Mouse (Mus musculus) MEL (cell line): ENCODE results near the gene Tet3. TPM values are rescaled to one million over a fixed set of nuclear protein-coding genes. Genes with fewer than 3 reads are reported as not detected.

ENCODE experiments used
- DNase-seq: peaks from one replicate; pipeline ENCODE4 v3.0.0; 2011; ENCODE audit warnings: low read depth, low spot score
- H3K27ac ChIP-seq: 2 replicates; pipeline ENCODE4 v1.5.1; 2012; ENCODE audit warnings: low read depth, mild to moderate bottlenecking, control low read depth, low read length, moderate library complexity; ENCODE audit not compliant: control insufficient read depth
- H3K27me3 ChIP-seq, 2 experiments: fragments of 150-350 bp in 1 of 2; sonication (generic) in 1 of 2; 2 replicates each; pipeline ENCODE4 v1.6.1; 2012; ENCODE audit warnings: low read length in 2 of 2, mild to moderate bottlenecking in 2 of 2, improper control_type of control experiment in 1 of 2, moderate library complexity in 1 of 2; ENCODE audit not compliant: insufficient read depth in 2 of 2, control insufficient read depth in 1 of 2
- H3K36me3 ChIP-seq, 2 experiments: 2 replicates each; pipeline ENCODE4 v1.6.1; 2012 to 2014; ENCODE audit warnings: low read length in 2 of 2, improper control_type of control experiment in 1 of 2, inconsistent platforms in 1 of 2, mild to moderate bottlenecking in 1 of 2; ENCODE audit not compliant: insufficient read depth in 2 of 2, control insufficient read depth in 1 of 2
- H3K4me1 ChIP-seq, 2 experiments: fragments of 150-350 bp in 1 of 2; sonication (generic) in 1 of 2; 2 replicates each; pipeline ENCODE4 v1.6.1; 2012; ENCODE audit warnings: low read length in 2 of 2, improper control_type of control experiment in 1 of 2, mild to moderate bottlenecking in 1 of 2; ENCODE audit not compliant: insufficient read depth in 2 of 2, control insufficient read depth in 1 of 2
- H3K4me3 ChIP-seq, 2 experiments: fragments of 150-350 bp in 1 of 2; sonication (generic) in 1 of 2; 2 replicates each; pipeline ENCODE4 v1.5.1; 2012; ENCODE audit warnings: low read depth in 2 of 2, low read length in 2 of 2, mild to moderate bottlenecking in 2 of 2, moderate library complexity in 2 of 2, control low read depth in 1 of 2, improper control_type of control experiment in 1 of 2; ENCODE audit not compliant: control insufficient read depth in 1 of 2, insufficient read depth in 1 of 2
- H3K79me2 ChIP-seq: 2 replicates; pipeline ENCODE4 v1.6.1; 2012; ENCODE audit warnings: mild to moderate bottlenecking, low read length, moderate library complexity; ENCODE audit not compliant: control insufficient read depth, poor library complexity, insufficient read depth
- H3K9ac ChIP-seq: 2 replicates; pipeline ENCODE4 v1.6.1; 2012; ENCODE audit warnings: low read depth, mild to moderate bottlenecking, control low read depth, low read length, moderate library complexity; ENCODE audit not compliant: control insufficient read depth, poor library complexity, severe bottlenecking
- H3K9me3 ChIP-seq: fragments of 150-350 bp; sonication (generic); replicated peaks from 2 replicates; pipeline ENCODE4 v1.6.1; 2012; ENCODE audit warnings: mild to moderate bottlenecking, low read length, improper control_type of control experiment, moderate library complexity; ENCODE audit not compliant: insufficient read depth
- BHLHE40 ChIP-seq: IDR thresholded peaks from 2 replicates; pipeline ENCODE4 v1.6.1; 2012; ENCODE audit warnings: low read depth, mild to moderate bottlenecking, inconsistent platforms, low read length, improper control_type of control experiment, borderline replicate concordance
- CHD1 ChIP-seq: IDR thresholded peaks from 2 replicates; pipeline ENCODE4 v1.6.1; 2012; ENCODE audit warnings: low read depth, mild to moderate bottlenecking, inconsistent platforms, low read length, improper control_type of control experiment
- CHD2 ChIP-seq: IDR thresholded peaks from 2 replicates; pipeline ENCODE4 v1.6.1; 2011; ENCODE audit warnings: low read length, improper control_type of control experiment
- CTCF ChIP-seq, 3 experiments: IDR thresholded peaks in 2 of 3; conservative IDR thresholded peaks in 1 of 3; 2 replicates each; pipeline ENCODE4 v1.5.1; 2011 to 2012; ENCODE audit warnings: low read length in 3 of 3, low read depth in 2 of 3, mild to moderate bottlenecking in 2 of 3, improper control_type of control experiment in 1 of 3, inconsistent platforms in 1 of 3, mixed read lengths in 1 of 3, moderate library complexity in 1 of 3; ENCODE audit not compliant: control insufficient read depth in 1 of 3, insufficient read depth in 1 of 3, poor library complexity in 1 of 3, severe bottlenecking in 1 of 3
- E2F4 ChIP-seq: IDR thresholded peaks from 2 replicates; pipeline ENCODE4 v1.6.1; 2011; ENCODE audit warnings: low read depth, low read length, improper control_type of control experiment, borderline replicate concordance
- ELF1 ChIP-seq: IDR thresholded peaks from 2 replicates; pipeline ENCODE4 v1.6.1; 2014; ENCODE audit warnings: low read depth, mild to moderate bottlenecking, inconsistent platforms, low read length, improper control_type of control experiment, moderate library complexity
- EP300 ChIP-seq, 2 experiments: IDR thresholded peaks; 2 replicates each; pipeline ENCODE4 v1.6.1; 2011; ENCODE audit warnings: improper control_type of control experiment in 2 of 2, low read length in 2 of 2, low read depth in 1 of 2, mild to moderate bottlenecking in 1 of 2
- ETS1 ChIP-seq: IDR thresholded peaks from 2 replicates; pipeline ENCODE4 v1.6.1; 2012; ENCODE audit warnings: low read depth, mild to moderate bottlenecking, inconsistent platforms, low read length, improper control_type of control experiment, moderate library complexity
- GABPA ChIP-seq: IDR thresholded peaks from 2 replicates; pipeline ENCODE4 v1.6.1; 2012; ENCODE audit warnings: low read depth, mild to moderate bottlenecking, inconsistent platforms, low read length, improper control_type of control experiment, moderate library complexity
- GATA1 ChIP-seq: IDR thresholded peaks from 2 replicates; pipeline ENCODE4 v1.6.1; 2011; ENCODE audit warnings: low read depth, low read length, improper control_type of control experiment
- HCFC1 ChIP-seq: IDR thresholded peaks from 2 replicates; pipeline ENCODE4 v1.6.1; 2012; ENCODE audit warnings: low read depth, mild to moderate bottlenecking, inconsistent platforms, low read length, improper control_type of control experiment, moderate library complexity
- JUND ChIP-seq: IDR thresholded peaks from 2 replicates; pipeline ENCODE4 v1.6.1; 2011; ENCODE audit warnings: low read depth, mild to moderate bottlenecking, improper control_type of control experiment, low read length
- KAT2A ChIP-seq: conservative IDR thresholded peaks from 2 replicates; pipeline ENCODE4 v1.6.1; 2012; ENCODE audit warnings: low read depth, low read length, improper control_type of control experiment, inconsistent platforms
- MAFK ChIP-seq: IDR thresholded peaks from 2 replicates; pipeline ENCODE4 v1.6.1; 2011; ENCODE audit warnings: low read depth, mild to moderate bottlenecking, low read length, improper control_type of control experiment, borderline replicate concordance
- MAX ChIP-seq: IDR thresholded peaks from 2 replicates; pipeline ENCODE4 v1.6.1; 2011; ENCODE audit warnings: low read length, improper control_type of control experiment
- MAZ ChIP-seq: IDR thresholded peaks from 2 replicates; pipeline ENCODE4 v1.6.1; 2012; ENCODE audit warnings: low read depth, mild to moderate bottlenecking, inconsistent platforms, low read length, improper control_type of control experiment
- MEF2A ChIP-seq: IDR thresholded peaks from 2 replicates; pipeline ENCODE4 v1.6.1; 2014; ENCODE audit warnings: low read depth, mild to moderate bottlenecking, inconsistent platforms, low read length, improper control_type of control experiment; ENCODE audit not compliant: poor library complexity, insufficient replicate concordance, severe bottlenecking; ENCODE audit errors: extremely low read depth
- MXI1 ChIP-seq: IDR thresholded peaks from 2 replicates; pipeline ENCODE4 v1.6.1; 2011; ENCODE audit warnings: mild to moderate bottlenecking, low read depth, low read length, improper control_type of control experiment
- MYC ChIP-seq: IDR thresholded peaks from 2 replicates; pipeline ENCODE4 v1.6.1; 2011; ENCODE audit warnings: low read depth, mild to moderate bottlenecking, low read length, improper control_type of control experiment, moderate library complexity
- NELFE ChIP-seq: IDR thresholded peaks from 2 replicates; pipeline ENCODE4 v1.6.1; 2011; ENCODE audit warnings: low read depth, low read length, improper control_type of control experiment
- POLR2A ChIP-seq, 2 experiments: IDR thresholded peaks; 2 replicates each; pipeline ENCODE4 v1.6.1; 2011 to 2012; ENCODE audit warnings: low read length in 2 of 2, mild to moderate bottlenecking in 2 of 2, control low read depth in 1 of 2, improper control_type of control experiment in 1 of 2, low read depth in 1 of 2, moderate library complexity in 1 of 2; ENCODE audit not compliant: control insufficient read depth in 1 of 2, insufficient read depth in 1 of 2, poor library complexity in 1 of 2
- POLR2AphosphoS2 ChIP-seq: IDR thresholded peaks from 2 replicates; pipeline ENCODE4 v1.6.1; 2011; ENCODE audit warnings: low read length, improper control_type of control experiment
- POLR2AphosphoS5 ChIP-seq: IDR thresholded peaks from 2 replicates; pipeline ENCODE4 v1.6.1; 2012; ENCODE audit warnings: low read depth, borderline replicate concordance, mild to moderate bottlenecking, inconsistent platforms, low read length, moderate library complexity, mixed read lengths
- RAD21 ChIP-seq: IDR thresholded peaks from 2 replicates; pipeline ENCODE4 v1.6.1; 2011; ENCODE audit warnings: mild to moderate bottlenecking, low read depth, low read length, improper control_type of control experiment
- RCOR1 ChIP-seq: IDR thresholded peaks from 2 replicates; pipeline ENCODE4 v1.6.1; 2012; ENCODE audit warnings: low read depth, mild to moderate bottlenecking, inconsistent platforms, low read length, improper control_type of control experiment
- SIN3A ChIP-seq: IDR thresholded peaks from 2 replicates; pipeline ENCODE4 v1.6.1; 2012; ENCODE audit warnings: low read length, improper control_type of control experiment, inconsistent platforms
- TAL1 ChIP-seq: IDR thresholded peaks from 2 replicates; pipeline ENCODE4 v1.6.1; 2012; ENCODE audit warnings: mild to moderate bottlenecking, inconsistent platforms, low read length, moderate library complexity, mixed read lengths
- TBP ChIP-seq: IDR thresholded peaks from 2 replicates; pipeline ENCODE4 v1.8.0; 2011; ENCODE audit warnings: low read depth, low read length, improper control_type of control experiment
- TCF12 ChIP-seq: IDR thresholded peaks from 2 replicates; pipeline ENCODE4 v1.6.1; 2014; ENCODE audit warnings: low read depth, mild to moderate bottlenecking, inconsistent platforms, low read length, improper control_type of control experiment, moderate library complexity
- UBTF ChIP-seq: IDR thresholded peaks from 2 replicates; pipeline ENCODE4 v1.6.1; 2012; ENCODE audit warnings: low read depth, mild to moderate bottlenecking, inconsistent platforms, low read length, improper control_type of control experiment, moderate library complexity, borderline replicate concordance; ENCODE audit not compliant: insufficient read depth
- USF1 ChIP-seq: IDR thresholded peaks from 2 replicates; pipeline ENCODE4 v1.6.1; 2014; ENCODE audit warnings: low read depth, mild to moderate bottlenecking, inconsistent platforms, low read length, improper control_type of control experiment, moderate library complexity
- USF2 ChIP-seq, 2 experiments: IDR thresholded peaks; 2 replicates each; pipeline ENCODE4 v1.6.1; 2011 to 2012; ENCODE audit warnings: improper control_type of control experiment in 2 of 2, low read length in 2 of 2, borderline replicate concordance in 1 of 2, inconsistent platforms in 1 of 2, low read depth in 1 of 2, mild to moderate bottlenecking in 1 of 2; ENCODE audit not compliant: insufficient read depth in 1 of 2
- ZC3H11A ChIP-seq: IDR thresholded peaks from 2 replicates; pipeline ENCODE4 v1.6.1; 2012; ENCODE audit warnings: low read depth, mild to moderate bottlenecking, inconsistent platforms, low read length, improper control_type of control experiment
- ZKSCAN1 ChIP-seq: IDR thresholded peaks from 2 replicates; pipeline ENCODE4 v1.6.1; 2012; ENCODE audit warnings: low read depth, mild to moderate bottlenecking, inconsistent platforms, low read length, improper control_type of control experiment, moderate library complexity
- ZMIZ1 ChIP-seq: IDR thresholded peaks from 2 replicates; pipeline ENCODE4 v1.6.1; 2012; ENCODE audit warnings: low read depth, mild to moderate bottlenecking, inconsistent platforms, low read length, improper control_type of control experiment, moderate library complexity
- ZNF384 ChIP-seq: IDR thresholded peaks from 2 replicates; pipeline ENCODE4 v1.6.1; 2012; ENCODE audit warnings: low read depth, mild to moderate bottlenecking, inconsistent platforms, low read length, improper control_type of control experiment
- polyA plus RNA-seq, 2 experiments: library from polyadenylated mRNA; stranded (reverse) in 1 of 2; unstranded in 1 of 2; fragments of >175 nt in 1 of 2; fragments of >200 nt in 1 of 2; gene quantifications; 2 replicates each; pipeline versions ENCODE4 v1.2.1 to v1.2.4; 2012; ENCODE audit warnings: low replicate concordance in 2 of 2, low read depth in 1 of 2; ENCODE audit not compliant: insufficient read length in 2 of 2, insufficient read depth in 1 of 2, missing spikeins in 1 of 2
- total RNA-seq: library from RNA; depleted of rRNA; stranded (reverse); fragments of 300-350 nt; gene quantifications from 2 replicates; pipeline ENCODE4 v1.2.3, GENCODE M21; 2012

Tet3 gene
- total and polyA plus RNA-seq, 3 experiments, result 11.6 to 35.3 (median 22.9) TPM

GRCm38 (mm10) chr6:83455328-83456130 lies 3.4 kb downstream of the Tet3 start:
- Histone ChIP-seq H3K27ac (peak overlapping the region; percentile 85), H3K9ac (peak overlapping the region; percentile 75), H3K79me2 (peaks cover 59% of the 10 kb centered on the region), H3K36me3 (peaks cover 1 to 46% of the 10 kb centered on the region in 2 experiments; a peak in 2 of 4 replicates), H3K27me3 (no peaks in the 10 kb centered on the region), H3K4me3 (peak overlapping the region; percentile 58 to 86), H3K4me1 (peaks cover 11 to 53% of the 10 kb centered on the region in 2 experiments), H3K9me3 (no peaks in the 10 kb centered on the region)
- DNase-seq, result peak; percentile 88
- TF ChIP-seq BHLHE40 (peak; percentile 59; the same call in 1 of the 2 replicates), MAX (peak; percentile 88), TAL1 (0 out of 2 replicates have a peak, but pooled peaks have one; percentile 29), GABPA (no peak), GATA1 (peak; percentile 83), ZKSCAN1 (no peak), JUND (no peak), CHD2 (no peak), HCFC1 (peak; percentile 45; the same call in 1 of the 2 replicates), MXI1 (peak; percentile 89), MEF2A (no peak), POLR2AphosphoS5 (no peak), NELFE (peak; percentile 43; the same call in 1 of the 2 replicates), CTCF (IDR thresholded peaks at IDR 0.05 in 2 of 3, conservative IDR thresholded peaks at IDR 0.05 in 1 of 3; ENCODE audit: control insufficient read depth in 1 of 3, insufficient read depth in 1 of 3, low read depth in 2 of 3, low read length in 3 of 3, poor library complexity in 1 of 3, severe bottlenecking in 1 of 3) (no peak), CHD1 (no peak), RAD21 (no peak), TCF12 (peak; percentile 34; the same call in 1 of the 2 replicates), USF2 (IDR thresholded peaks at IDR 0.05; ENCODE audit: borderline replicate concordance in 1 of 2, insufficient read depth in 1 of 2, low read depth in 1 of 2, low read length in 2 of 2) (no peak), E2F4 (no peak), RCOR1 (peak; percentile 72), SIN3A (peak; percentile 86), ZMIZ1 (no peak), POLR2AphosphoS2 (no peak), ELF1 (peak; percentile 68), USF1 (no peak), POLR2A (IDR thresholded peaks at IDR 0.05; ENCODE audit: control insufficient read depth in 1 of 2, insufficient read depth in 1 of 2, low read depth in 1 of 2, low read length in 2 of 2, poor library complexity in 1 of 2) (peak; percentile 68 to 86), ZNF384 (no peak), MAFK (no peak), ETS1 (peak; percentile 79), KAT2A (no peak), MAZ (0 out of 2 replicates have a peak, but pooled peaks have one; percentile 21), TBP (peak; percentile 83), EP300 (IDR thresholded peaks at IDR 0.05; ENCODE audit: low read depth in 1 of 2, low read length in 2 of 2) (peak; percentile 23 to 70; a peak in 1 of 4 replicates), ZC3H11A (no peak), MYC (peak; percentile 95), UBTF (no peak)
